Mouse (Mus musculus): ENCODE results near the gene Stx1b. TPM values are rescaled to one million over a fixed set of nuclear protein-coding genes. Genes with fewer than 3 reads are reported as not detected.

Stx1b gene
- total RNA-seq, 2 experiments from 2014 or later = 431 to 441 TPM

GRCm38 (mm10) chr7:127820836-127821509, 3.4 kb downstream of the Stx1b start:
- intact Hi-C loops (cut with DNase I) = no loop called here
- DNase-seq (ENCODE audit: low spot score in 2 of 2) = no peak

GRCm38 (mm10) chr7:127817776-127818175, 6.6 kb downstream of the Stx1b start:
- DNase-seq (ENCODE audit: low spot score in 2 of 2) = no peak
- intact Hi-C loops (cut with DNase I) = no loop called here

GRCm38 (mm10) chr7:127817053-127817452, 7.3 kb downstream of the Stx1b start:
- no peak for DNase-seq (ENCODE audit: low spot score in 2 of 2)
- intact Hi-C loops (cut with DNase I) = no loop called here

GRCm38 (mm10) chr7:127815954-127816821, 8.2 kb downstream of the Stx1b start:
- DNase-seq (ENCODE audit: low spot score in 2 of 2) = peak; percentile 80 to 85
- intact Hi-C loops (cut with DNase I) = loop anchor here (1.0 kb wide), 1 partner anchor 25 kb away; no protein-coding TSS in a partner anchor

GRCm38 (mm10) chr7:127815116-127815665, 9.2 kb downstream of the Stx1b start:
- intact Hi-C loops (cut with DNase I) = no loop called here
- no peak for DNase-seq (ENCODE audit: low spot score in 2 of 2)

- DNase-seq (ENCODE audit: low spot score in 2 of 2) = peak; percentile 77 to 78
- intact Hi-C loops (cut with DNase I) = no loop called here
These were observed 10.0 kb downstream of the Stx1b start for GRCm38 (mm10) chr7:127814241-127814921.

GRCm38 (mm10) chr7:127813821-127814220, 10.5 kb downstream of the Stx1b start:
- DNase-seq (ENCODE audit: low spot score in 2 of 2) = no peak
- intact Hi-C loops (cut with DNase I) = no loop called here

GRCm38 (mm10) chr7:127812292-127812691, 12.1 kb downstream of the Stx1b start:
- intact Hi-C loops (cut with DNase I) = no loop called here
- DNase-seq (ENCODE audit: low spot score in 2 of 2) = no peak

GRCm38 (mm10) chr7:127811240-127811639, 13.1 kb downstream of the Stx1b start:
- intact Hi-C loops (cut with DNase I) = no loop called here
- no peak for DNase-seq (ENCODE audit: low spot score in 2 of 2)

- no peak for DNase-seq (ENCODE audit: low spot score in 2 of 2)
These were observed 13.7 kb downstream of the Stx1b start for GRCm38 (mm10) chr7:127810650-127811049.

GRCm38 (mm10) chr7:127809846-127810245, 14.5 kb downstream of the Stx1b start:
- no peak for DNase-seq (ENCODE audit: low spot score in 2 of 2)
- intact Hi-C loops (cut with DNase I) = no loop called here

More at GRCm38 (mm10) chr7:127810650-127811049, 13.7 kb downstream of the Stx1b start:
- intact Hi-C loops (cut with DNase I) = no loop called here

GRCm38 (mm10) chr7:127808821-127809220, 15.5 kb downstream of the Stx1b start:
- intact Hi-C loops (cut with DNase I) = no loop called here
- DNase-seq (ENCODE audit: low spot score in 2 of 2) = no peak

GRCm38 (mm10) chr7:127802313-127802712, 22.0 kb downstream of the Stx1b start:
- DNase-seq (ENCODE audit: low spot score in 2 of 2) = peak in 1 of 2 experiments; percentile 59
- intact Hi-C loops (cut with DNase I) = loop anchor here (5.0 kb wide), 1 partner anchor 135 kb away; no protein-coding TSS in a partner anchor

GRCm38 (mm10) chr7:127801010-127801621, 23.2 kb downstream of the Stx1b start:
- intact Hi-C loops (cut with DNase I) = loop anchor here (5.0 kb wide), 1 partner anchor 136 kb away; no protein-coding TSS in a partner anchor
- DNase-seq (ENCODE audit: low spot score in 2 of 2) = no peak

- intact Hi-C loops (cut with DNase I) = loop anchor here (5.0 kb wide), 1 partner anchor 137 kb away; no protein-coding TSS in a partner anchor
- peak; percentile 85 to 86 for DNase-seq (ENCODE audit: low spot score in 2 of 2)
These were observed 23.8 kb downstream of the Stx1b start, which contains the start of gene Hsd3b7 for GRCm38 (mm10) chr7:127800435-127801009. TSS of gene Hsd3b7 (plus strand) at chr7:127800604.

GRCm38 (mm10) chr7:127799738-127800137, 24.6 kb downstream of the Stx1b start:
- no peak for DNase-seq (ENCODE audit: low spot score in 2 of 2)
- intact Hi-C loops (cut with DNase I) = loop anchor here (5.0 kb wide), 1 partner anchor 138 kb away; no protein-coding TSS in a partner anchor

- no peak for DNase-seq (ENCODE audit: low spot score in 2 of 2)
- intact Hi-C loops (cut with DNase I) = no loop called here
These were observed 25.1 kb downstream of the Stx1b start for GRCm38 (mm10) chr7:127799211-127799610.

GRCm38 (mm10) chr7:127798591-127798990, 25.8 kb downstream of the Stx1b start:
- intact Hi-C loops (cut with DNase I) = no loop called here
- no peak for DNase-seq (ENCODE audit: low spot score in 2 of 2)

Measured in left cerebral cortex, postnatal 36 days (tissue).